Mouse (Mus musculus) liver, embryonic 11.5 days (tissue): ENCODE data around the gene Apopt1. TPM values are rescaled to one million over a fixed set of nuclear protein-coding genes. Genes with fewer than 3 reads are reported as not detected.

Source experiments
- ATAC-seq: fragments of 200-750 bp; cut with Nextera tagmentation; replicated peaks from 2 replicates; pipeline ENCODE4 v1.8.0; 2017; ENCODE audit warnings: moderate number of reproducible peaks, mild to moderate bottlenecking, moderate TSS enrichment, moderate library complexity; ENCODE audit not compliant: low FRiP score
- DNase-seq: peaks from one replicate; pipeline ENCODE4 v3.0.0-alpha.2; 2017; ENCODE audit warnings: low spot score
- H3K27ac ChIP-seq: fragments of 300-500 bp; sonication (generic); 2 replicates; pipeline ENCODE4 v1.5.1; 2014; ENCODE audit warnings: mild to moderate bottlenecking, low read depth, low read length, control low read depth
- H3K27me3 ChIP-seq: fragments of 300-500 bp; sonication (generic); replicated peaks from 2 replicates; pipeline ENCODE4 v1.6.1; 2014; ENCODE audit warnings: low read length, mixed read lengths; ENCODE audit not compliant: control insufficient read depth, insufficient read depth
- H3K36me3 ChIP-seq: fragments of 300-500 bp; sonication (generic); 2 replicates; pipeline ENCODE4 v1.6.1; 2014; ENCODE audit warnings: mild to moderate bottlenecking, low read length, moderate library complexity, mixed read lengths; ENCODE audit not compliant: control insufficient read depth, insufficient read depth
- H3K4me1 ChIP-seq: fragments of 300-500 bp; sonication (generic); replicated peaks from 2 replicates; pipeline ENCODE4 v1.6.1; 2014; ENCODE audit warnings: low read length, mixed read lengths; ENCODE audit not compliant: control insufficient read depth, insufficient read depth
- H3K4me2 ChIP-seq: fragments of 300-500 bp; sonication (generic); 2 replicates; pipeline ENCODE4 v1.6.1; 2014; ENCODE audit warnings: mild to moderate bottlenecking, control low read depth, moderate library complexity
- H3K4me3 ChIP-seq: fragments of 300-500 bp; sonication (generic); 2 replicates; pipeline ENCODE4 v1.5.1; 2014; ENCODE audit warnings: low read depth, low read length, control low read depth
- H3K9ac ChIP-seq: fragments of 300-500 bp; sonication (generic); 2 replicates; pipeline ENCODE4 v1.6.1; 2014; ENCODE audit warnings: low read depth, low read length, control low read depth
- H3K9me3 ChIP-seq: fragments of 300-500 bp; sonication (generic); 2 replicates; pipeline ENCODE4 v1.6.1; 2016; ENCODE audit warnings: low read length, inconsistent platforms, mixed read lengths; ENCODE audit not compliant: control insufficient read depth
- WGBS: fragments of 180-500 bp; shearing (Covaris S2); extraction: QIAGEN DNeasy Blood & Tissue Kit; methylation state at CpG from one replicate; pipeline ENCODE4 v1.1.7; 2014; 5-methylcytosine and 5-hydroxymethylcytosine counted together
- polyA plus RNA-seq: library from polyadenylated mRNA; unstranded; fragments of >200 nt; fragmentation: Nextera tagmentation; extraction: Ambion mirVana; gene quantifications from 2 replicates; pipeline ENCODE4 v1.2.1, GENCODE M21; 2014

Gene Apopt1
- polyA plus RNA-seq, 1 experiment from 2014 or later, result 67.7 TPM

DNA sequence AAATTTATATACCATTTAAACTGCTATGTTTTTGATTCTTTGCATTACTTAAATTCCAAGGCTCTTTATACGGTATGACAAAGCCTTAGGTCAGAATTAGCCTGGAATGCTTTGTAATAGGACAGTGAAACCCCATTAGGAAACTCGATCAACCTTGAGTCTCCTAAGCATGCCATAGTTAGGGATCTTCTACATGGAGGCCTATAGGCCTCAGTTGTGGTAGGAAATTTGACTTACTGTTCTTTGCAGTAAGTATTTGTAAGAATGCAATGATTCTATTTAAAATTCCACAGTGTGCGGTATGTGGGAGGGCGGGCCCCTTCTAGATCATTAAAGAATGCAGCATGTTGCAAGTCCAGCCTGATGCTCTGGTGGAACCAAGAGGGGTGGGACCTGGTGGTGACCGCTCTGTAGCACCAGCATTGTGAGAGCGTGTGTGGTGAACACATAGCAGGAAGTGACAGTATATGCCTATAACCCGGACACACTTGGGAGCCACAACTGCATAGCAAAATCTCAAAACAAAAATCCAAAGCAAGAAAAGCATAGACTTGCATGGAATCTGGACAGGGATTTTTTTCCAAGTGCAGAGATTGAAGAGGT lies 47.3 kb downstream of the Apopt1 start:
- H3K4me3 ChIP-seq, result peak overlapping the region; percentile 97; the same call in 1 of the 2 replicates
- peaks cover 25% of the 10 kb centered on the region for H3K4me1 ChIP-seq
- ATAC-seq (no peak), DNase-seq (no peak)
- H3K9me3 ChIP-seq, result no peaks in the 10 kb centered on the region
- H3K4me2 ChIP-seq, result peak overlapping the region; percentile 99
- H3K9ac ChIP-seq, result no peak overlapping the region
- no peaks in the 10 kb centered on the region for H3K27me3 ChIP-seq
- 78% methylated on average over 7 of the region's 7 CpGs for WGBS
- H3K27ac ChIP-seq, result no peak overlapping the region
- H3K36me3 ChIP-seq, result peaks cover 2% of the 10 kb centered on the region

DNA sequence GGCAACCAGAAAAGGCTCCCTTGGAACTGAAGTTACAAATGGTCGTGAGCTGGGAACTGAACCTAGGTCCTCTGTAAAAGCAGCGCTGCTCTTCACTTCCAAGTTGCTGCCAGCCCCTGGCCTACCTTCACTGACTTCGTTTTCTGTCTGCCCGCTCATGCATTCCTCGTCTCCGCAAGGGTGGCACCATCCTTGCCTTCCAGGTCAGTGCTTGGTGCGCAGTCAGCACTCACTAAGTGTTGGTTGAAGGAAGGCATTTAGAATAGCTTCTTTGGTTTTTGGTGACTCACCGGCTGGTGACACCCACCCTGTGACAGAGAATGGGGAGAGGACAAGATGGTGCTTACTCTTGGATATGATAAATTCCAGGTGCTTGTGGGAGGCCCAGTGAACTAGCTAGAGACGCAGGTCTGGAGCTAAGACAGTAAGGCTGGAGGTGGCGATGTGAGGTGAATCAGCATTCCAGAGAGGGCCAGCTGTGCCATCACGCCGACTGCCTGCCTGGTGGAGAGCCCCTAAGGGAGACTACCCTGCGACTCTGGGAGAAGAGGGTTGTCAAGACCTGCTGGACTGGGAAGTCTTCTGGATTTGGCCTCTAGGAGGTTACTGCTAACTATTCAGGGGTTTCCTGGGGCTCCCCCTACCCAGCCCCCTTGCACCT lies 49.7 kb downstream of the Apopt1 start:
- peaks cover 2% of the 10 kb centered on the region for H3K36me3 ChIP-seq
- no peak for ATAC-seq
- H3K27ac ChIP-seq, result no peak overlapping the region
- H3K4me3 ChIP-seq, result no peak overlapping the region
- H3K9me3 ChIP-seq, result no peaks in the 10 kb centered on the region
- H3K4me2 ChIP-seq, result no peak overlapping the region
- no peaks in the 10 kb centered on the region for H3K27me3 ChIP-seq
- H3K4me1 ChIP-seq, result peaks cover 35% of the 10 kb centered on the region
- 90% methylated on average over 13 of the region's 13 CpGs for WGBS
- no peak for DNase-seq
- no peak overlapping the region for H3K9ac ChIP-seq

DNA sequence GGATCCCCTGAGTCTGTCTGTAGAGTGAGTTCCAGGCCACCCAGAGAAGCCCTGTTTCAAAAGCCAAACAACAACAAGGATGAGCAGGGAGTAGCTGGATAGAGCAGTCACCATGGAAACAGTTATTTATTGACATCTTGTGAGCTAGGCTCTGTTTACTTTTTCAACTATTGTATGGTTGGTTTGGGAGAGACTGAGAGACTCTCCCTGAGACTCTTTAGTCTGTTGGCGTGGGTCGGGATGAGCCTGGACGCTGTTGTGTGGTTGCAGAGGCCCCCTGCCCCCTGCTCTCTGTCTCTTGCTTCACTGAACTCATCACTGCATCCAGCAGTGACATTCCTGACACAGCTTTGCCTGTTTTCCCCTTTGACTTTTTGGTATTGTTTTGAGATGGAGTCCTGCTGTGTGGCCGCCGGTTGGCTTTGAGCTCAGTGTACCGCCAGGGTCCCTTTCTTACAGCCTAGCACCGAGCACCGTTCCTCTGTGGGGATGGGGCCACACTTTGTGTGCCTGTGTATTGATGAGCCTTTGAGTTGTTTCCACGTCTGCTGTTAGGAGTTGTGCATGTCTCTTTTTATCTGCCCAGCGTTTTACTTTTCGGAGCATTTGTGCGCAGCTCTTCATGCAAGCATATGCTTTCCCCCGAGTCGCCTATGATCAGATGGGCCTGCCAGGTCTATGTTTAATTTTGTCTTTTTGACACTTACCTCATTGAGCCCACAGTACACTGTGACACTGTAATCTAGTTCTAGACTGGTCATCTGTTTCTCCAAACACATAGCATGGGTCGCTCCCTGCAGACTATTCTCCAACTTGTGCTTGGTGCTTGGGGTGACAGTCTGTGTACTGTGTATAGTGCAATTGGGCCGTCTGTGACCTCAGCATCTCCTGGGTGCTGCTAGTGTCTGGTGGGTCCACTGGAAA lies 53.5 kb downstream of the Apopt1 start:
- ATAC-seq (no peak), DNase-seq (no peak)
- H3K9me3 ChIP-seq, result no peaks in the 10 kb centered on the region
- peaks cover 22% of the 10 kb centered on the region for H3K4me1 ChIP-seq
- no peaks in the 10 kb centered on the region for H3K27me3 ChIP-seq
- peaks cover 2% of the 10 kb centered on the region for H3K36me3 ChIP-seq
- 74% methylated on average over 16 of the region's 16 CpGs for WGBS
- H3K27ac ChIP-seq, result no peak overlapping the region
- no peak overlapping the region for H3K4me2 ChIP-seq
- H3K4me3 ChIP-seq, result no peak overlapping the region
- H3K9ac ChIP-seq, result no peak overlapping the region

DNA sequence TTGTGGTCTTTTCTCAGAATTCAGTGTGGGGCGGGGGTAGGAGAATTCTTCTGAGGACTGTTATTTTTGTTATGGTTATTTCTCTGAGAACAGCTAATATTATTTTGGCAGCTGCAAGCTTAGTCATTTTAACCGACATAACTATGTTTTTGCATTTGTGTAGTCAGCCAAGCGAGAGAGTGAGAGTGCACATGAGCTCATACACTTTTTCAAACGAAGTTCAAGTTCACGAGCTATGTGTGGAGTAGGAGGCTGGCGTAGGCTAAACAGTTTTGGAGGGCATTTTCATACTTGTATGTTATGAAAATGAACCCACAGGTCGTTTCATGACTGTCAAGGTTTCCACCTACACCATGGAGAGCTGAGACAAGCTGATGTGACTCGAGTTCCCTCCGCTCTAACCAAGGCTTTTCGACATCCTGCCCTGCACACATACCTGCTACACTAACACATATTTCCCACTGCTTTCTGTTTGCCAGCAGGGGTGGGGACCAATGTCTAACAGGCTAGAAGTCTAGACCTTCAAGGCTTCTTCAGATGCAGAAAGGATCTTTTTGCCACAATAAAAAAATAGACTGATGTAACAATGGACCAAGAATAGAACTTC lies 55.4 kb downstream of the Apopt1 start:
- WGBS, result 90% methylated on average over 10 of the region's 10 CpGs
- DNase-seq (no peak), ATAC-seq (no peak)
- Histone ChIP-seq H3K9ac (no peak overlapping the region), H3K4me2 (no peak overlapping the region), H3K36me3 (peaks cover 11% of the 10 kb centered on the region; the same call in 1 of the 2 replicates), H3K4me1 (peaks cover 21% of the 10 kb centered on the region), H3K9me3 (no peaks in the 10 kb centered on the region), H3K27me3 (no peaks in the 10 kb centered on the region), H3K4me3 (no peak overlapping the region), H3K27ac (no peak overlapping the region)

DNA sequence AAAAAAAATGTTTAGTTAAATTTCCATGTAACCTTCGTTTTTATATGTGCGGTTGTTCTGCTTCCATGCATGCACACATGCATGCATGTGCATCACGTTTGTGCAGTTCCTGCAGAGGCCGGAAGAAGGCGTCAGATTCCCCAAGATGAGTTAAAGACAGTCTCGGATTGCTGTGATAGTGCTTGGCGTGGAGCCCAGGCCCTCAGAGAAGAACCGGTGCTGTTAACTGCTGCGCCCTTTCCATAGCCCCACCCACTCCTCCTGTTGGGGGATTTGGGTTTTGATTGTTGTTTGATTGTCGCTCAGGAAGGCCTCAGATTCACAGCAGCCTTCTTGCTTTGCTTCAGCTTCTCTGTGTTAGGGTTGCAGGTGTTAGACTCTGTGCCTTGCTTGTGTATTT lies 56.2 kb downstream of the Apopt1 start:
- WGBS, result 55% methylated on average over 10 of the region's 10 CpGs
- no peak overlapping the region for H3K9ac ChIP-seq
- peaks cover 19% of the 10 kb centered on the region for H3K4me1 ChIP-seq
- DNase-seq (no peak), ATAC-seq (no peak)
- no peak overlapping the region for H3K4me2 ChIP-seq
- H3K27me3 ChIP-seq, result no peaks in the 10 kb centered on the region
- H3K9me3 ChIP-seq, result no peaks in the 10 kb centered on the region
- H3K4me3 ChIP-seq, result no peak overlapping the region
- 0 out of 2 replicates have a peak overlapping the region, but pooled peaks have one; percentile 23 for H3K27ac ChIP-seq
- peaks cover 12% of the 10 kb centered on the region for H3K36me3 ChIP-seq

DNA sequence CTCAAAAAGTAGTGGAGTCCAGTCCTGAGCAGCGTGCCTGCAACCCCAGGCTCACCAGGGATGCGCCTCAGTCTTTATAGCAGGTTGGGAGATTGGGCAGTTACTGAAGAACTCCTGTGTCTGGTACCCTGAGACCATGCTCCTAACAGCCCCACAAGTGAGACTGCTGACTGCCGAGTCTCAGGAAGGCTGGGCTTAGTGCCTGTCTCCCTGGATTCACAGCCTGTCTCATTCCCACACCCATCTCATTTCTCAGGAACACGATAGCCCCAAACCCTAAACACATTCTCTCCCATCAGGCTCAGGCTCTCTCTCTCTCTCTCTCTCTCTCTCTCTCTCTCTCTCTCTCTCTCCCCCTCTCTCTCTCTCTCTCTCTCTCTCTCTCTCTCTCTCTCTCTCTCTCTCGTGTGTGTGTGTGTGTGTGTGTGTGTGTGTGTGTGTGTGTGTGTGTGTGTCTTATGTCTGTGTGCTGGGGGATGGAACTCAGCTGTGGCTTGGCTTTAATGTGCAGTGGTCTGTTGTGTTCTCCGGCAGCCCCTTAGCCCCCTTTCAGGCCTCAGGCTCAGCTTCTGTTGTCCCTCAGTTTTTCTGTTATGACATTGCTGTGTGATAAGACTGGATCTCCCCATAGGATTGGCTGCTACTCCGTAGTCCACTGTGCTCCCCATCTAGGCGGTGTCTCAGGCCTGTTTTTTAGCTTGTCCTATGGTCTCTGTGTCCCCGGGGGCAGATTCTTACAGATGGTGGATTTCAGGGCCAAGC lies 56.9 kb downstream of the Apopt1 start:
- Histone ChIP-seq H3K27me3 (no peaks in the 10 kb centered on the region), H3K27ac (0 out of 2 replicates have a peak overlapping the region, but pooled peaks have one; percentile 23), H3K4me2 (no peak overlapping the region), H3K4me1 (peaks cover 19% of the 10 kb centered on the region), H3K9me3 (no peaks in the 10 kb centered on the region), H3K9ac (no peak overlapping the region), H3K36me3 (peaks cover 19% of the 10 kb centered on the region), H3K4me3 (no peak overlapping the region)
- DNase-seq, result no peak
- no peak for ATAC-seq
- 68% methylated on average over 8 of the region's 9 CpGs for WGBS

DNA sequence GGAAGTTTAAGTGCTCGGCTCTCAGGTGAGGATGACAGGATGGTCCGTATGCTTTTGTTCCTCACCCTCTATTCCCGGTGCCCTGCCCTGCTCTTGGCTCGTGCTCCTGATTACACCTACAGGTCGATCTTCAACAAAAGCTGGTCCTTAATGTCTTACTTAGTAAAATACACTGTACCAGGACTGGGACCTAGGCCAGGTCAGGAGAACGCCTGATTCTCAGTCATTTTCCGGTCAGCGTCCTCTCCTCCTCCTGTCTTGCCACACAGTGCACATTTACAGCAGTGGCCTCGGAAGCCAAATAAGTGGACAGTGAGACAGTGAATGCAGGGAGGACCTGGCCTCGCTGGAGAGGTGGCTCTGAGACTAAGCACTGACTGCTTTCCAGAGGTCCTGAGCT lies 57.6 kb downstream of the Apopt1 start:
- Histone ChIP-seq H3K4me1 (peaks cover 17% of the 10 kb centered on the region), H3K27ac (no peak overlapping the region)
- no peak for ATAC-seq

DNA sequence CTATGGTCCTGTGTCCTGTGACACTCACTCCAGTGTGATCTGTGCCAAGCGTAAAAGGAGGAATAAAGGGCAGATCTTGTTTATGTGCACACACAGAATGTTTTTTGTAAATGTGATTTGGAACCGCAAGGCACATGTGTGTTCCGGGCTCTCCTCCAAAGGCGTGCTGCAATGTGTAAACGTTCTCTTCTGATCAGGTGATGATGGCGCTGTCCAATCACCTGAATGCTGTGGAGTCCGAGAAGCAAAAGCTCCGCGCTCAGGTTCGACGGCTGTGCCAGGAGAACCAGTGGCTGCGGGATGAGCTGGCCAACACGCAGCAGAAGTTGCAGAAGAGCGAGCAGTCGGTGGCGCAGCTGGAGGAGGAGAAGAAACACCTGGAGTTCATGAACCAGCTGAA lies 61.1 kb downstream of the Apopt1 start:
- H3K9me3 ChIP-seq, result no peaks in the 10 kb centered on the region
- H3K27ac ChIP-seq, result no peak overlapping the region
- H3K4me1 ChIP-seq, result peaks cover 6% of the 10 kb centered on the region; the same call in 1 of the 2 replicates
- no peak overlapping the region for H3K9ac ChIP-seq
- no peak overlapping the region for H3K4me2 ChIP-seq
- no peak overlapping the region for H3K4me3 ChIP-seq
- 90% methylated on average over 16 of the region's 16 CpGs for WGBS
- DNase-seq (no peak), ATAC-seq (no peak)
- peaks cover 48% of the 10 kb centered on the region for H3K36me3 ChIP-seq
- no peaks in the 10 kb centered on the region for H3K27me3 ChIP-seq

More for the DNA sequence above, 57.6 kb downstream of the Apopt1 start:
- Histone ChIP-seq H3K4me3 (no peak overlapping the region), H3K27me3 (no peaks in the 10 kb centered on the region), H3K9me3 (no peaks in the 10 kb centered on the region), H3K4me2 (no peak overlapping the region), H3K9ac (no peak overlapping the region), H3K36me3 (peaks cover 24% of the 10 kb centered on the region)
- DNase-seq, result no peak
- 85% methylated on average over 10 of the region's 10 CpGs for WGBS
